Mouse (Mus musculus): ENCODE data around the gene Rasgrf1.

- TF ChIP-seq GATA1 (IDR thresholded peaks at IDR 0.05; ENCODE audit: low read length) (no peak), TAL1 (IDR thresholded peaks at IDR 0.05; ENCODE audit: low read length) (no peak)
Observed at GRCm38 (mm10) chr9:89970886-89971486, 61.3 kb downstream of the Rasgrf1 start.

Data from erythroblast, embryonic 14.5 days (primary cell).